Mouse (Mus musculus) ES-Bruce4 (cell line): ENCODE measurements around the gene Nsrp1. TPM values are rescaled to one million over a fixed set of nuclear protein-coding genes. Genes with fewer than 3 reads are reported as not detected.

Experiments used
- H3K27ac ChIP-seq: 2 replicates; pipeline ENCODE4 v1.5.1; 2012; ENCODE audit warnings: low read length, inconsistent platforms; ENCODE audit not compliant: insufficient read depth
- H3K27me3 ChIP-seq: 2 replicates; pipeline ENCODE4 v1.6.1; 2012; ENCODE audit warnings: mild to moderate bottlenecking, low read length, inconsistent platforms; ENCODE audit not compliant: control insufficient read depth, poor library complexity, insufficient read depth, severe bottlenecking
- H3K36me3 ChIP-seq: 2 replicates; pipeline ENCODE4 v1.6.1; 2012; ENCODE audit warnings: inconsistent platforms, mild to moderate bottlenecking, low read length, moderate library complexity; ENCODE audit not compliant: control insufficient read depth, poor library complexity, insufficient read depth, severe bottlenecking
- H3K4me1 ChIP-seq: one replicate; pipeline ENCODE4 v1.8.1; 2011; ENCODE audit warnings: low read length; ENCODE audit not compliant: control insufficient read depth, insufficient read depth
- H3K4me3 ChIP-seq: 2 replicates; pipeline ENCODE4 v1.5.1; 2011; ENCODE audit warnings: low read depth, mild to moderate bottlenecking, low read length
- H3K9ac ChIP-seq: 2 replicates; pipeline ENCODE4 v1.6.1; 2012; ENCODE audit warnings: low read depth, mild to moderate bottlenecking, inconsistent platforms; ENCODE audit not compliant: poor library complexity, severe bottlenecking
- H3K9me3 ChIP-seq: replicated peaks from 2 replicates; pipeline ENCODE4 v1.6.1; 2012; ENCODE audit warnings: mild to moderate bottlenecking, low read length, inconsistent platforms; ENCODE audit not compliant: control insufficient read depth, poor library complexity, insufficient read depth, severe bottlenecking
- CTCF ChIP-seq: IDR thresholded peaks from one replicate; pipeline ENCODE4 v1.8.1; 2011; ENCODE audit warnings: low read depth, low read length
- EP300 ChIP-seq: IDR thresholded peaks from 2 replicates; pipeline ENCODE4 v1.6.1; 2011; ENCODE audit warnings: low read depth, low read length; ENCODE audit not compliant: insufficient read depth
- POLR2A ChIP-seq: IDR thresholded peaks from one replicate; pipeline ENCODE4 v1.8.1; 2011; ENCODE audit warnings: low read length; ENCODE audit not compliant: insufficient read depth
- polyA plus RNA-seq: library from polyadenylated mRNA; stranded (reverse); fragments of >200 nt; gene quantifications from 2 replicates; pipeline ENCODE4 v1.2.4, GENCODE M21; 2011; ENCODE audit warnings: low read depth; ENCODE audit not compliant: missing spikeins, insufficient read depth, insufficient read length

The Nsrp1 gene
- polyA plus RNA-seq, 1 experiment = 28.3 TPM

GRCm38 (mm10) chr11:77031151-77031934 is 46.9 kb downstream of the Nsrp1 start:
- Histone ChIP-seq H3K9ac (no peak overlapping the region), H3K36me3 (no peaks in the 10 kb centered on the region), H3K27ac (no peak overlapping the region), H3K9me3 (no peaks in the 10 kb centered on the region), H3K27me3 (no peaks in the 10 kb centered on the region), H3K4me3 (no peak overlapping the region), H3K4me1 (no peaks in the 10 kb centered on the region)
- TF ChIP-seq POLR2A = no peak
- TF ChIP-seq EP300 = no peak
- TF ChIP-seq CTCF = no peak

- no peak overlapping the region for H3K27ac ChIP-seq
- no peak for TF ChIP-seq EP300
- TF ChIP-seq CTCF = no peak
- TF ChIP-seq POLR2A = no peak
- H3K27me3 ChIP-seq = no peaks in the 10 kb centered on the region
- H3K36me3 ChIP-seq = no peaks in the 10 kb centered on the region
- no peaks in the 10 kb centered on the region for H3K9me3 ChIP-seq
- H3K9ac ChIP-seq = no peak overlapping the region
- no peaks in the 10 kb centered on the region for H3K4me1 ChIP-seq
- H3K4me3 ChIP-seq = no peak overlapping the region
Measured at GRCm38 (mm10) chr11:77028157-77028556, 50.1 kb downstream of the Nsrp1 start.

- Histone ChIP-seq H3K36me3 (no peaks in the 10 kb centered on the region), H3K9ac (no peak overlapping the region), H3K27ac (no peak overlapping the region), H3K4me3 (no peak overlapping the region), H3K4me1 (no peaks in the 10 kb centered on the region), H3K27me3 (no peaks in the 10 kb centered on the region), H3K9me3 (no peaks in the 10 kb centered on the region)
- TF ChIP-seq EP300 (no peak), CTCF (no peak), POLR2A (no peak)
Measured at GRCm38 (mm10) chr11:77026559-77026958, 51.7 kb downstream of the Nsrp1 start.

GRCm38 (mm10) chr11:77021749-77022396 is 56.4 kb downstream of the Nsrp1 start:
- H3K4me1 ChIP-seq = no peaks in the 10 kb centered on the region
- no peak overlapping the region for H3K4me3 ChIP-seq
- no peak overlapping the region for H3K27ac ChIP-seq
- TF ChIP-seq POLR2A (no peak), EP300 (no peak), CTCF (no peak)
- no peak overlapping the region for H3K9ac ChIP-seq
- H3K36me3 ChIP-seq = no peaks in the 10 kb centered on the region
- H3K9me3 ChIP-seq = no peaks in the 10 kb centered on the region
- no peaks in the 10 kb centered on the region for H3K27me3 ChIP-seq

GRCm38 (mm10) chr11:77019539-77019938 is 58.7 kb downstream of the Nsrp1 start:
- H3K36me3 ChIP-seq = no peaks in the 10 kb centered on the region
- H3K27me3 ChIP-seq = no peaks in the 10 kb centered on the region
- TF ChIP-seq EP300 (no peak), POLR2A (no peak)
- H3K4me1 ChIP-seq = no peaks in the 10 kb centered on the region
- H3K4me3 ChIP-seq = no peak overlapping the region
- H3K27ac ChIP-seq = no peak overlapping the region
- no peaks in the 10 kb centered on the region for H3K9me3 ChIP-seq
- H3K9ac ChIP-seq = no peak overlapping the region

- Histone ChIP-seq H3K27ac (no peak overlapping the region), H3K27me3 (no peaks in the 10 kb centered on the region), H3K4me3 (no peak overlapping the region), H3K9ac (no peak overlapping the region), H3K9me3 (no peaks in the 10 kb centered on the region), H3K36me3 (no peaks in the 10 kb centered on the region), H3K4me1 (no peaks in the 10 kb centered on the region)
- TF ChIP-seq EP300 = no peak
- no peak for TF ChIP-seq CTCF
- TF ChIP-seq POLR2A = no peak
Measured at GRCm38 (mm10) chr11:77018046-77018445, 60.2 kb downstream of the Nsrp1 start.
